Mouse (Mus musculus): ENCODE data around the gene Mccc1.

DNA sequence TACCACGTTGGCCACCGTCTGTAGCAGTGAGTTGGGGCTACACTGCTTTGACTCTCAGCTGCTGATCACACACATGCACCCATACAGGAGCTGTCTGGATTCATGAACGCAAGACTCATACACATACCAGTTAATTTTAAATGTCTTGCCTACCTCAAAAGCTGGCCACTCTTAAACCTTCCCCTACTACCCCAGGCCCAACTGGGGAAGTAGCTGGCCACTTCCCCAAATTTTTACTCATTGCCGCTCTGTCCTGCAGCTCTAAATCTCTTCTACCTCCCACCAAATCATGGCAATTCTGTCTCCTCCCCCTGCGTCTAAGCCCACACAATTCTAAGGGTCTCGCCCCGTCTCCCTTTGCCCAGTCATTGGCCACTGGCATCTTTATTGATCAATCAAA, 52.3 kb downstream of the Mccc1 start:
- no peak for TF ChIP-seq POLR2A (IDR thresholded peaks at IDR 0.05; ENCODE audit: control insufficient read depth, low read depth, low read length)
- TF ChIP-seq CTCF (IDR thresholded peaks at IDR 0.05; ENCODE audit: control insufficient read depth, insufficient read depth, insufficient replicate concordance, low read depth, low read length): no peak
